9 mouse cellular contexts compared by ENCODE assay signal in genomic region chr10:117843690-117844089, GRCm38 (mm10). TPM values are rescaled to one million over a fixed set of nuclear protein-coding genes. Genes with fewer than 3 reads are reported as not detected.
DNase-seq lines count a peak whose midpoint lies in the region; ATAC-seq and TF ChIP-seq lines count a peak whose summit lies in the region.
"Had no signal": no experiment of that assay in that cellular context is flagged by ENCODE, and none has a peak within 500 bp of the region (broad histone marks: within the 10 kb centered on the region; RNA-seq: fewer than 3 reads in every experiment).

No protein-coding gene starts in this region.

- no peak for TF ChIP-seq CTCF in spleen, adult 2 months (IDR thresholded peaks at IDR 0.05; ENCODE audit: extremely low read depth, insufficient read depth, insufficient read length, insufficient replicate concordance)

- no peak for TF ChIP-seq POLR2A in spleen, adult 2 months (IDR thresholded peaks at IDR 0.05; ENCODE audit: low read depth, low read length)

- H3K36me3 ChIP-seq in forebrain, embryonic 13.5 days (ENCODE audit: poor library complexity, severe bottlenecking), result no peaks in the 10 kb centered on the region
- no peaks in the 10 kb centered on the region for H3K36me3 ChIP-seq in forebrain, embryonic 16.5 days (ENCODE audit: control insufficient read depth, insufficient read depth)
- H3K36me3 ChIP-seq in spleen, adult 2 months (ENCODE audit: control insufficient read depth, insufficient read depth, low read length), result no peaks in the 10 kb centered on the region
- H3K36me3 ChIP-seq in liver, embryonic 11.5 days (ENCODE audit: control insufficient read depth, insufficient read depth, low read length), result no peaks in the 10 kb centered on the region

- no peaks in the 10 kb centered on the region for H3K9me3 ChIP-seq in forebrain, embryonic 13.5 days (replicated peaks)
- H3K9me3 ChIP-seq in forebrain, embryonic 16.5 days (ENCODE audit: control insufficient read depth, low read length), result no peaks in the 10 kb centered on the region
- H3K9me3 ChIP-seq in liver, embryonic 11.5 days (ENCODE audit: control insufficient read depth, low read length), result no peaks in the 10 kb centered on the region

- DNase-seq in spleen, adult 2 months (ENCODE audit: low read depth in 1 of 2, low spot score in 2 of 2), result no peak
- DNase-seq in spleen, postnatal 4 days (ENCODE audit: low spot score in 2 of 2), result no peak
- no peak for DNase-seq in liver, embryonic 11.5 days (ENCODE audit: low spot score)
- no peak for DNase-seq in urinary bladder, postnatal 14 days (ENCODE audit: low spot score)
- DNase-seq: cerebellum, postnatal 10 days had no signal

- peaks cover 24% of the 10 kb centered on the region for H3K4me1 ChIP-seq in forebrain, embryonic 13.5 days
- peaks cover 16% of the 10 kb centered on the region for H3K4me1 ChIP-seq in forebrain, embryonic 16.5 days (replicated peaks; ENCODE audit: control insufficient read depth, insufficient read depth, low read length)
- peaks cover 19% of the 10 kb centered on the region; the same call in 1 of the 2 replicates for H3K4me1 ChIP-seq in spleen, adult 2 months (ENCODE audit: control insufficient read depth, insufficient read depth, insufficient read length)
- peaks cover 27% of the 10 kb centered on the region for H3K4me1 ChIP-seq in liver, embryonic 11.5 days (replicated peaks; ENCODE audit: control insufficient read depth, insufficient read depth, low read length)

- H3K4me3 ChIP-seq in forebrain, embryonic 13.5 days, result no peak overlapping the region
- no peak overlapping the region for H3K4me3 ChIP-seq in forebrain, embryonic 16.5 days (replicated peaks; ENCODE audit: low read length)
- peak overlapping the region; percentile 60 for H3K4me3 ChIP-seq in spleen, adult 2 months (ENCODE audit: extremely low read depth, insufficient read depth, insufficient read length)
- peak overlapping the region; percentile 90 for H3K4me3 ChIP-seq in liver, embryonic 11.5 days (ENCODE audit: low read depth, low read length)

- WGBS in forebrain, embryonic 13.5 days, result 86% methylated on average over 5 of the region's 5 CpGs
- WGBS in forebrain, embryonic 16.5 days, result 80% methylated on average over 5 of the region's 5 CpGs
- WGBS in spleen, adult 2 months, result 3% methylated on average over 5 of the region's 5 CpGs
- 41% methylated on average over 5 of the region's 5 CpGs for WGBS in liver, embryonic 11.5 days

- H3K27ac ChIP-seq in forebrain, embryonic 13.5 days, result no peak overlapping the region
- H3K27ac ChIP-seq in forebrain, embryonic 16.5 days (ENCODE audit: low read length), result no peak overlapping the region
- H3K27ac ChIP-seq in spleen, adult 2 months (ENCODE audit: insufficient read depth, low read length), result no peak overlapping the region
- H3K27ac ChIP-seq in liver, embryonic 11.5 days (ENCODE audit: low read depth, low read length), result peak overlapping the region; percentile 55

- no peaks in the 10 kb centered on the region for H3K27me3 ChIP-seq in forebrain, embryonic 13.5 days
- H3K27me3 ChIP-seq in forebrain, embryonic 16.5 days (replicated peaks; ENCODE audit: control insufficient read depth, insufficient read depth, low read length), result no peaks in the 10 kb centered on the region
- H3K27me3 ChIP-seq in spleen, adult 2 months (ENCODE audit: control insufficient read depth, insufficient read depth, low read length), result no peaks in the 10 kb centered on the region
- H3K27me3 ChIP-seq in liver, embryonic 11.5 days (replicated peaks; ENCODE audit: control insufficient read depth, insufficient read depth, low read length), result no peaks in the 10 kb centered on the region

- no peak for ATAC-seq in forebrain, embryonic 13.5 days
- ATAC-seq in forebrain, embryonic 16.5 days, result no peak
- no peak for ATAC-seq in liver, embryonic 11.5 days (replicated peaks; ENCODE audit: low FRiP score)
- ATAC-seq in erythroid progenitor cell, adult 5-6 weeks (replicated peaks; ENCODE audit: low FRiP score, poor library complexity, severe bottlenecking), result no peak
- ATAC-seq in frontal cortex, adult (ENCODE audit: low TSS enrichment), result no peak

- no peak overlapping the region for H3K9ac ChIP-seq in forebrain, embryonic 13.5 days
- H3K9ac ChIP-seq in forebrain, embryonic 16.5 days (replicated peaks; ENCODE audit: low read depth, low read length), result no peak overlapping the region
- H3K9ac ChIP-seq in liver, embryonic 11.5 days (ENCODE audit: low read depth, low read length), result 0 out of 2 replicates have a peak overlapping the region, but pooled peaks have one; percentile 20

- H3K4me2 ChIP-seq in forebrain, embryonic 13.5 days, result peak overlapping the region; percentile 73
- H3K4me2 ChIP-seq in forebrain, embryonic 16.5 days (ENCODE audit: low read length), result no peak overlapping the region; the same call in 1 of the 2 replicates
- peak overlapping the region; percentile 88 for H3K4me2 ChIP-seq in liver, embryonic 11.5 days

RNA-seq across cellular contexts. Expression of gene Rap1b, which starts 2.1 kb away (rescaled TPM):
- 123 and 129 TPM in 2 replicates for polyA plus RNA-seq in forebrain, embryonic 13.5 days (2015; fragmentation: Nextera tagmentation; extraction: Ambion mirVana)
- polyA plus RNA-seq in forebrain, embryonic 16.5 days (2015; fragmentation: Nextera tagmentation; extraction: Ambion mirVana), result 145 and 155 TPM in 2 replicates
- 50.1 and 58.6 TPM in 2 replicates for polyA plus RNA-seq in spleen, adult 2 months (2012; rRNA removed)
- polyA plus RNA-seq in liver, embryonic 11.5 days (2014; fragmentation: Nextera tagmentation; extraction: Ambion mirVana), result 252 and 292 TPM in 2 replicates
- total RNA-seq in erythroid progenitor cell, adult 5-6 weeks (2015; ENCODE audit: low replicate concordance), result 90.1 and 114 TPM in 2 replicates
- total RNA-seq in erythroid progenitor cell, adult 5-6 weeks (2017; ENCODE audit: low replicate concordance), result 27.2 and 35.2 TPM in 2 replicates

RNA-seq across cellular contexts. Expression of gene Nup107, which starts 51.2 kb away (rescaled TPM):
- 68.1 and 69.7 TPM in 2 replicates for polyA plus RNA-seq in forebrain, embryonic 13.5 days (2015; fragmentation: Nextera tagmentation; extraction: Ambion mirVana)
- 57.9 and 65.5 TPM in 2 replicates for polyA plus RNA-seq in forebrain, embryonic 16.5 days (2015; fragmentation: Nextera tagmentation; extraction: Ambion mirVana)
- polyA plus RNA-seq in spleen, adult 2 months (2012; rRNA removed), result 5.8 and 6.0 TPM in 2 replicates
- 102 and 120 TPM in 2 replicates for polyA plus RNA-seq in liver, embryonic 11.5 days (2014; fragmentation: Nextera tagmentation; extraction: Ambion mirVana)
- 73.5 and 76.7 TPM in 2 replicates for total RNA-seq in erythroid progenitor cell, adult 5-6 weeks (2015; ENCODE audit: low replicate concordance)
- 45.6 and 89.7 TPM in 2 replicates for total RNA-seq in erythroid progenitor cell, adult 5-6 weeks (2017; ENCODE audit: low replicate concordance)

Comparison
In these comparisons a context has a peak if more than half of its experiments do, and no peak if none do; other contexts are left out.
1. H3K4me3 ChIP-seq: peak in spleen, adult 2 months (single experiment) and liver, embryonic 11.5 days (single experiment); none in forebrain, embryonic 13.5 days (single experiment) and forebrain, embryonic 16.5 days (single experiment).